Mouse (Mus musculus): Measurements from ENCODE around the gene Usf3.

GRCm38 (mm10) chr16:44199066-44199703 is 26.1 kb downstream of the Usf3 start:
- TF ChIP-seq CTCF (IDR thresholded peaks at IDR 0.05; ENCODE audit: borderline replicate concordance, extremely low read depth, insufficient read depth, insufficient read length) (no peak), POLR2A (IDR thresholded peaks at IDR 0.05; ENCODE audit: borderline replicate concordance, extremely low read depth, insufficient read depth, insufficient read length, poor library complexity, severe bottlenecking) (no peak)
